Comparison of ENCODE assay signal across 19 mouse cellular contexts in genomic region chr12:102627545-102627944, GRCm38 (mm10).
DNase-seq lines count a peak whose midpoint lies in the region; ATAC-seq lines count a peak whose summit lies in the region.
"Had no signal": no experiment of that assay in that cellular context is flagged by ENCODE, and none has a peak within 500 bp of the region (broad histone marks: within the 10 kb centered on the region; RNA-seq: fewer than 3 reads in every experiment).

No protein-coding gene starts in this region.

- no peak overlapping the region for H3K9ac ChIP-seq in liver, embryonic 12.5 days
- no peak overlapping the region for H3K9ac ChIP-seq in liver, embryonic 13.5 days
- H3K9ac ChIP-seq: heart, embryonic 13.5 days; hindbrain, embryonic 15.5 days; midbrain, embryonic 12.5 days; neural tube, embryonic 12.5 days had no signal

- H3K27me3 ChIP-seq in liver, embryonic 12.5 days (replicated peaks), result no peaks in the 10 kb centered on the region
- H3K27me3 ChIP-seq in liver, embryonic 13.5 days, result no peaks in the 10 kb centered on the region
- H3K27me3 ChIP-seq: heart, embryonic 13.5 days; hindbrain, embryonic 15.5 days; midbrain, embryonic 12.5 days; neural tube, embryonic 12.5 days had no signal

- no peak for DNase-seq in liver
- DNase-seq in CD8-positive naive resting alpha-beta T cell, adult 2 months (ENCODE audit: low read depth in 2 of 2, low spot score in 2 of 2), result peak; percentile 36 to 60
- DNase-seq in liver, embryonic 13.5 days, result no peak
- peak; percentile 48 for DNase-seq in thymus, postnatal 25 days
- DNase-seq in kidney, adult 11 months, result no peak
- no peak for DNase-seq in right cerebral cortex, postnatal 10 days (ENCODE audit: low spot score in 2 of 2)
- DNase-seq in retina, embryonic 14.5 days (ENCODE audit: low spot score), result no peak
- DNase-seq: adrenal gland, postnatal 25 days; cerebellum, adult 8-10 months; gastrocnemius, adult 2 months; left cerebral cortex, postnatal 4 days had no signal

- no peak overlapping the region for H3K4me2 ChIP-seq in liver, embryonic 12.5 days
- no peak overlapping the region for H3K4me2 ChIP-seq in liver, embryonic 13.5 days
- H3K4me2 ChIP-seq: heart, embryonic 13.5 days; hindbrain, embryonic 15.5 days; midbrain, embryonic 12.5 days; neural tube, embryonic 12.5 days had no signal

- peak; percentile 48; the same call in 1 of the 2 replicates for ATAC-seq in liver, embryonic 12.5 days
- 0 out of 2 replicates have a peak, but pooled peaks have one; percentile 25 for ATAC-seq in liver, embryonic 13.5 days (ENCODE audit: low read depth)
- ATAC-seq: intestine, postnatal 0 days had no signal

- peaks cover 17% of the 10 kb centered on the region for H3K4me1 ChIP-seq in liver, embryonic 12.5 days
- H3K4me1 ChIP-seq in liver, embryonic 13.5 days (replicated peaks), result peaks cover 16% of the 10 kb centered on the region

- no peaks in the 10 kb centered on the region for H3K9me3 ChIP-seq in liver, embryonic 12.5 days (replicated peaks)
- H3K9me3 ChIP-seq in liver, embryonic 13.5 days (replicated peaks), result no peaks in the 10 kb centered on the region
- H3K9me3 ChIP-seq: embryonic facial prominence, embryonic 10.5 days; heart, embryonic 13.5 days; hindbrain, embryonic 15.5 days; midbrain, embryonic 12.5 days; neural tube, embryonic 12.5 days had no signal

- H3K27ac ChIP-seq in liver, embryonic 12.5 days, result no peak overlapping the region
- no peak overlapping the region for H3K27ac ChIP-seq in liver, embryonic 13.5 days
- H3K27ac ChIP-seq: gastrocnemius, adult 2 months; heart, embryonic 13.5 days; hindbrain, embryonic 15.5 days; macrophage; midbrain, embryonic 12.5 days; neural tube, embryonic 12.5 days had no signal

- 39% methylated on average over 5 of the region's 5 CpGs for WGBS in liver, embryonic 12.5 days (ENCODE audit: insufficient replicate concordance)
- 35% methylated on average over 5 of the region's 5 CpGs for WGBS in liver, embryonic 13.5 days (ENCODE audit: insufficient replicate concordance)

- no peak overlapping the region for H3K4me3 ChIP-seq in liver, embryonic 12.5 days
- no peak overlapping the region for H3K4me3 ChIP-seq in liver, embryonic 13.5 days (replicated peaks)
- H3K4me3 ChIP-seq: embryonic facial prominence, embryonic 10.5 days; gastrocnemius, adult 2 months; heart, embryonic 13.5 days; hindbrain, embryonic 15.5 days; midbrain, embryonic 12.5 days; neural tube, embryonic 12.5 days had no signal

- no peaks in the 10 kb centered on the region for H3K36me3 ChIP-seq in liver, embryonic 12.5 days
- no peaks in the 10 kb centered on the region for H3K36me3 ChIP-seq in liver, embryonic 13.5 days
- H3K36me3 ChIP-seq: embryonic facial prominence, embryonic 10.5 days; heart, embryonic 13.5 days; hindbrain, embryonic 15.5 days; midbrain, embryonic 12.5 days; neural tube, embryonic 12.5 days had no signal

Comparison
In these comparisons a context has a peak if more than half of its experiments do, and no peak if none do; other contexts are left out.
1. DNase-seq: peak in CD8-positive naive resting alpha-beta T cell, adult 2 months (2 of 2) and thymus, postnatal 25 days (single experiment); none in liver (single experiment), liver, embryonic 13.5 days (single experiment), kidney, adult 11 months (single experiment), right cerebral cortex, postnatal 10 days (0 of 2) and retina, embryonic 14.5 days (single experiment).